Mouse (Mus musculus): ENCODE results near the gene Lrrc20.

DNA sequence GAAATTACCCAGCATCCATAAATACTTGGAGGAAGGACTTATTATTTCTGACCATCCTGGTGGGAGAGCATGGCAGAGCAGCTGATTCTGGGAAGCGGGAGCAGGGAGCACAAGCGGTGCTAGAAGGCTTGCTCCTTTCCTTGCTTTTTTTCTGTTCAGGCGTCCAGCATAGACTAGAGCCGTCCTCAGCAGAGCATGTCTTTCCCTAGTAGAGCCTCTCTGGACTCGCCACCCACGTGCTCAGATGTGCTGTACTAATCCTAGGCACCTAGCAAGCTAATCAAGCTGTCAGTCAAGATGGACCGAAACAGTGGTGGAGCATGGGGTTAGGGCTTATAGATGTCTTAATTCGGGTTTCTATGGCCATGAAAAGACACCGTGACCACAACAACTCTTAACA, 42.7 kb downstream of the Lrrc20 start:
- TF ChIP-seq POLR2A (IDR thresholded peaks at IDR 0.05; ENCODE audit: low read depth, low read length) (no peak), CTCF (IDR thresholded peaks at IDR 0.05; ENCODE audit: extremely low read depth, insufficient read depth, insufficient read length, insufficient replicate concordance) (no peak)

Data from spleen, adult 2 months (tissue).